Mouse (Mus musculus): ENCODE results near the gene Prdm13. TPM values are rescaled to one million over a fixed set of nuclear protein-coding genes. Genes with fewer than 3 reads are reported as not detected.

Gene Prdm13
- total RNA-seq, 2 experiments from 2014 or later: not detected

DNA sequence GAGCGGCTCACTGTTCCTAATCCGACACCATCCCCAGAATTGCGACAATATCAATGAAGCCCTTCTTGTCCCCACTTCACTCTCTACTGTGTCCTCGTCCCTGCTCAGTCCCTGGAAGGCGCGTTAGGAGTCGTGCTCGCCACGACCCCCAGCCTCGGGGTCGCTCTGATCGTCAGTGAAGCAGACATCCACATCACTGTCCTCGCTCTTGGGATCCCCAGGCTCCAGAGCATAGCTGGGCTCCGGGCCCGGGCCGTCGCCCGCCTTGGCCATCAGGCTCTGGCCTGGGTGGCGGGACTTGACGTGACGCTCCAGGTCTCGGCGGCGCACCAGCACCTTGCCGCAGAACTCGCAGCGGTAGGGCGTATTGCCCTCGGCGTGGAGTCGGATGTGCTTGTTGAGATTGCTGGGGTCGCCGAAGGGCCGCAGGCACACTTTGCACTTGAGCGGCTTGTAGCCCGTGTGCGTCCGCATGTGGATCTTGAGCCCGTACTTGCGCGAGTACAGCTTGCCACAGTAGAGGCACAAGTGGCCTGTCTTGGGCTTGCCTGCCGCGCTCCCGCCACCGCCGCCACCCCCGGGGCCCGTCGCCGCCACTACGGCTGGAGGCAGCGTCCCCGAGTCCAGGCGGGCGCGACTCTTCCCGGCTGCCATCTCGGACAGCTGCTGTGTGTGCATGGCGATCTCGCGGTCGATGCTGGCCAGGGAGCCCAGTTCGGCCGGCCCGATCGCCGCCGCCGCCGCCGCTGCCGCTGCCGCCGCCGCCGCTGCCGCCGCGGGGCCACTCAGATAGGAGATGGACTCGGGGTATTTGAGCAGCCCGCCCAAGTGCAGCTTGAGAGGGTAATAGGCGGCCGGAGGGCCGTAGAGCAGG is 7.4 kb downstream of the Prdm13 start:
- DNase-seq: no peak

GRCm38 (mm10) chr4:21674691-21675090 is 11.1 kb downstream of the Prdm13 start:
- DNase-seq: no peak

GRCm38 (mm10) chr4:21674042-21674441 is 11.7 kb downstream of the Prdm13 start:
- DNase-seq: no peak

- peak; percentile 34 to 42 for DNase-seq
Observed at GRCm38 (mm10) chr4:21665961-21666360, 19.8 kb downstream of the Prdm13 start.

DNA sequence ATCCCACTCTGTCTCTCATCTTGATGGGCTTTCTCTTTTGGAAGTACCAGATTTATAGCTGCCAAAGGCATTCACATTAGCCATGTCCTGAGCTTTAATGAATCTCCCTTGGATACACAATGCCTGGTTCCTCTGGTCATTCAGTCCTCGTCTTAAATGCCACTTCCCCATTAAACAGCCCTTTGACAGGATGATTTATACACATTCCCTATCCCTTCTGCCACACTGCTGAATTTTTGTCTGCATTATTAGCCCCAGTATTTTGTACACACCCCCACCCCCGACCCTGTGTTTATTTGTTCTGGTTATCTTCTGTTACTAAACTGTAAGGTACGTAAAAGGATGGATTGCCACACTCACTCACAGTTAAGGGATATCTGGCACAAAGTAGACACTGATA is 27.6 kb downstream of the Prdm13 start:
- DNase-seq: no peak

- DNase-seq: no peak
Observed at GRCm38 (mm10) chr4:21629275-21629583, 56.5 kb downstream of the Prdm13 start.

DNA sequence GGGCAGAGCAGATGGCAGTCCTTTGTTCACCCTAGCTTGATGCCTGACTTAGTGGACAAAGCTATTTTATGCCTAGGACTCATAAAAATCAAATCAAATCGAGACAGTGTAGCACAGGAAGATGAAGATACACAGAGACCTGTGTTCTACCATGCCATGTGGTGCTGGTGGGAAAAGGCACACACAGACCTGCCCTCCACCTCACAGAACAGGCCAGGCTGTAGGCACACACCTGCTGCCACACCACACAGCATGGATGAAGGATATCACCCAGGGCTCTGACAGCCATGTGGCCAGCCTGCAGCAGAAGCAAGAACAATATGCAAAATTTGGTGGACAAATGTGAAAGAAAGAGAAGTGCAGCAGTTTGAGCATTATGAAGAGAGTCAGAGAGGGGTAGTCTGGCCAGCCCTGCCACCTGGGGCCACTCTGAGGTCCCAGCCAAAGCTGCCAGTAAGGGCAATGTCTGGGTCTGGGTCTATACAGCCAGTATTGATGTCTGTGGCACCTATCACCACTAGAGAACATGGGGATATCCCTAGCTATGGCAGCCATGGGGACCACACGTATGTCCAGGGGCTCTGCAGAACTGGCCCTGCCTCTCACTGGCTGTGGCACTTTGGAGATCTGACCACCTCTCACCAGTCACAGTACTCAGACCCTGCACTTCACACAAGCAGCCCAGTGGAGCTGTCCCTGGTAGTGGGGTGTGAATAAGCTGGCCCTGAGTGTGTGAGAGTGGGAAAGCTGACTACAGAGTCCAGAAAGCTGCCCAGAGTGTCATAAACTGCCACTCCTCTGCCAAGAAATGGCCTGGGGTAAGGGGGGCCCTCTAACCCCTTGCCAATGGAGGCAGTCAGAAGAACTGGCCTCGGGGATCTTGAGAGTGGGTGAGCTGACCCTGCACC is 57.1 kb downstream of the Prdm13 start:
- no peak for DNase-seq

Other genes with a start within 250 kb of the Prdm13 start
- gene Ccnc, start 41.7 kb upstream of the Prdm13 start, total RNA-seq (2021): 10 to 100 TPM; 15.0 to 15.1 TPM
- gene Usp45, start 81.2 kb upstream of the Prdm13 start, total RNA-seq (2021): 10 to 100 TPM; 12.4 to 12.5 TPM
- gene Tstd3, start 81.2 kb upstream of the Prdm13 start, total RNA-seq (2021): 10 to 100 TPM; 17.6 to 17.8 TPM
- gene Pnisr, start 161.6 kb upstream of the Prdm13 start, total RNA-seq (2021): 10 to 100 TPM; 16.6 to 25.0 TPM
- 10 to 100 TPM; 38.7 to 39.9 TPM for gene Coq3, start 193.7 kb upstream of the Prdm13 start, total RNA-seq (2021)
- 1 to 10 TPM; 1.1 to 1.6 TPM for gene Faxc, start 245.4 kb upstream of the Prdm13 start, total RNA-seq (2021)